Mouse (Mus musculus): ENCODE results near the gene Timm10b.

DNA sequence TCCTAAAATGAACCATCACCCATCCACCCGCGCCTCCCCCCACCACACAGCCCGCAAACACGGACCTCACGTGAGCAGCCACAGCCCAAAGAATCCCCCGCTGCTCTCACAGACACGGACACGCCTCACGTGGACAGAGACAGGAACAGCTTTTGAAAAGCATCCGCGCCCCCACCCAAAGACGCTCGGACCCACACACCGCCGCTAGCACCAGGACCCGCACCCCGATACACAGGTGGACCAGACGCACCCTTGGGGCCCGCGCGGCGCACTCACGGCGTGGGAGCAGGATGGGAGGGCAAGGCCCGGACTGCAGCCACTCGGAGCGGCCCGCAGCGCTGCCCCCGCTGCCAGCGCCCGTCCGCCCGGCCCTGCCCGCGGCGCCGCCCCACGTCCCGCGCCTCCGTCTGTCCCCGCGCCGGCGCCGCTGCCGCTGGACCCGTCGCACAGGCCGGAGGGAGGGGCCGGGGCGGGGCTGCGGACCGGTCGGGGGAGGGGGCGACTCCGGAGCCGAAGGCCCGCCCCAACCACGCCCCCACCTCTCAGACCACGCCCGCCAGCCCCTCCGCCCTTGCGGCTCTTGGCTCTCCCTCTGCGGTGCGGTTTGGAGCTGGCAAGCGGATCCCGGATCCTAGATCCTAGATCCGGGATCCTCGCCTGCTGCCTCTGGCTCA lies 6.6 kb upstream of the Timm10b start, which contains the start of gene Trim3:
- no peak for TF ChIP-seq CTCF (conservative IDR thresholded peaks at IDR 0.05 in 1 of 2, IDR thresholded peaks at IDR 0.05 in 1 of 2; ENCODE audit: low read depth in 2 of 2, low read length in 2 of 2)
- TF ChIP-seq USF1 (IDR thresholded peaks at IDR 0.05; ENCODE audit: low read depth, low read length), result no peak
- no peak for TF ChIP-seq MAX (IDR thresholded peaks at IDR 0.05; ENCODE audit: low read length)
